Mouse (Mus musculus): Measurements from ENCODE around the gene Tmem94. TPM values are rescaled to one million over a fixed set of nuclear protein-coding genes. Genes with fewer than 3 reads are reported as not detected.

The Tmem94 gene
- total and polyA plus RNA-seq, 3 experiments = 23.2 to 64.4 (median 38.9) TPM

DNA sequence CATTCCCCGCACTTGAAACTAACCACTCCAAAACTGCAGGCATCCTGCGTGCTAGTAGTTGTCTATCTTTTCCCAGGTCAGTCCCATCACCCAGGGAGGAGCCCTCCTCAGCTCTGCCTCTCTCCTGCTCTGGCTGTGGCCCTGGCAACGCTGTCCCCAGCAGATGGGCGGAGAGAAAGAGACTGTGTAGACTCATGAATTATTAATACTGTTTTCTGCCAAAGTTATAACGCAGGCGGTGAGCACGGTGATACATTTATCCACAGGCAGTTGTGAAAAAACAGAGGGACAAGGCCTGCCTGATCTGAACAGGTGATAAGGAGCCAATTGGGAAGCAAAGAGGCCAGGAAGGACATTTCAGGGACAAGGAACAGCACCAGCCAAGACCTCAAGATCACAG lies 12.6 kb upstream of the Tmem94 start:
- H3K4me1 ChIP-seq (ENCODE audit: control insufficient read depth in 1 of 2, insufficient read depth in 2 of 2, low read length in 2 of 2) = peaks cover 2 to 7% of the 10 kb centered on the region in 2 experiments; a peak in 3 of 4 replicates
- no peaks in the 10 kb centered on the region for H3K9me3 ChIP-seq (replicated peaks; ENCODE audit: insufficient read depth, low read length)
- H3K79me2 ChIP-seq (ENCODE audit: control insufficient read depth, insufficient read depth, low read length, poor library complexity) = no peaks in the 10 kb centered on the region
- H3K27me3 ChIP-seq (ENCODE audit: control insufficient read depth in 1 of 2, insufficient read depth in 2 of 2, low read length in 2 of 2) = no peaks in the 10 kb centered on the region; a peak in 1 of 4 replicates
- no peak overlapping the region for H3K4me3 ChIP-seq (ENCODE audit: control insufficient read depth in 1 of 2, insufficient read depth in 1 of 2, low read depth in 2 of 2, low read length in 2 of 2)
- DNase-seq (ENCODE audit: low read depth, low spot score) = no peak
- H3K27ac ChIP-seq (ENCODE audit: control insufficient read depth, low read depth, low read length) = no peak overlapping the region
- no peaks in the 10 kb centered on the region for H3K36me3 ChIP-seq (ENCODE audit: control insufficient read depth in 1 of 2, insufficient read depth in 2 of 2, low read length in 2 of 2)
- TF ChIP-seq CTCF (IDR thresholded peaks at IDR 0.05 in 2 of 3, conservative IDR thresholded peaks at IDR 0.05 in 1 of 3; ENCODE audit: control insufficient read depth in 1 of 3, insufficient read depth in 1 of 3, low read depth in 2 of 3, low read length in 3 of 3, poor library complexity in 1 of 3, severe bottlenecking in 1 of 3) (no peak), BHLHE40 (IDR thresholded peaks at IDR 0.05; ENCODE audit: borderline replicate concordance, low read depth, low read length) (no peak), ZMIZ1 (IDR thresholded peaks at IDR 0.05; ENCODE audit: low read depth, low read length) (no peak), EP300 (IDR thresholded peaks at IDR 0.05; ENCODE audit: low read depth in 1 of 2, low read length in 2 of 2) (no peak), KAT2A (conservative IDR thresholded peaks at IDR 0.05; ENCODE audit: low read depth, low read length) (no peak), ZKSCAN1 (IDR thresholded peaks at IDR 0.05; ENCODE audit: low read depth, low read length) (no peak), TAL1 (IDR thresholded peaks at IDR 0.05; ENCODE audit: low read length) (no peak), NELFE (IDR thresholded peaks at IDR 0.05; ENCODE audit: low read depth, low read length) (no peak), MAX (IDR thresholded peaks at IDR 0.05; ENCODE audit: low read length) (no peak), USF1 (IDR thresholded peaks at IDR 0.05; ENCODE audit: low read depth, low read length) (no peak), MAFK (IDR thresholded peaks at IDR 0.05; ENCODE audit: borderline replicate concordance, low read depth, low read length) (no peak), GATA1 (IDR thresholded peaks at IDR 0.05; ENCODE audit: low read depth, low read length) (no peak), TBP (IDR thresholded peaks at IDR 0.05; ENCODE audit: low read depth, low read length) (no peak), JUND (IDR thresholded peaks at IDR 0.05; ENCODE audit: low read depth, low read length) (no peak), TCF12 (IDR thresholded peaks at IDR 0.05; ENCODE audit: low read depth, low read length) (no peak), MYB (IDR thresholded peaks at IDR 0.05; ENCODE audit: low read depth, low read length) (no peak), MAZ (IDR thresholded peaks at IDR 0.05; ENCODE audit: low read depth, low read length) (no peak), POLR2AphosphoS5 (IDR thresholded peaks at IDR 0.05; ENCODE audit: borderline replicate concordance, low read depth, low read length) (no peak)
- no peak overlapping the region for H3K9ac ChIP-seq (ENCODE audit: control insufficient read depth, low read depth, low read length, poor library complexity, severe bottlenecking)

DNA sequence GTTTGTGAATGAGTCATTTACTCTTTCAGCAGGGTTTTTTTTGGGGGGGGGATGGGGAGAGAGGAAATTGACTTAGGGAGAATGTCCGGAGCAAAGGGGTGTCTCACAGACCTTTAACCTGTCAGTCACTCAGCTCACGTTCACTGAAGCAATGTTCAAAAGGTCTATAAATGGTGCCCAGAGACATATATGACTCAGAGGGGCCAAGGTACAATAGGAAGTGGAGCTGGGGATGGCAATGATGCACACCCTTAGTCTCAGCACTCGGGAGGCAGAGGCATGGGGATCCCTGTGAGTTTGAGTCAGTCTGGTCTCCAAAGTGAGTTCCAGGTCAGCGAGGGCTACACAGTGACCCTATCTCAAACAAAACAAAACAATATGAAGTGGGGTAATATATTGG lies 11.7 kb upstream of the Tmem94 start:
- Histone ChIP-seq H3K27me3 (ENCODE audit: control insufficient read depth in 1 of 2, insufficient read depth in 2 of 2, low read length in 2 of 2) (no peaks in the 10 kb centered on the region; a peak in 1 of 4 replicates), H3K27ac (ENCODE audit: control insufficient read depth, low read depth, low read length) (no peak overlapping the region), H3K9me3 (replicated peaks; ENCODE audit: insufficient read depth, low read length) (no peaks in the 10 kb centered on the region), H3K4me3 (ENCODE audit: control insufficient read depth in 1 of 2, insufficient read depth in 1 of 2, low read depth in 2 of 2, low read length in 2 of 2) (no peak overlapping the region), H3K9ac (ENCODE audit: control insufficient read depth, low read depth, low read length, poor library complexity, severe bottlenecking) (no peak overlapping the region), H3K4me1 (ENCODE audit: control insufficient read depth in 1 of 2, insufficient read depth in 2 of 2, low read length in 2 of 2) (peaks cover 0 to 3% of the 10 kb centered on the region in 2 experiments; a peak in 1 of 4 replicates), H3K36me3 (ENCODE audit: control insufficient read depth in 1 of 2, insufficient read depth in 2 of 2, low read length in 2 of 2) (no peaks in the 10 kb centered on the region), H3K79me2 (ENCODE audit: control insufficient read depth, insufficient read depth, low read length, poor library complexity) (no peaks in the 10 kb centered on the region)
- no peak for TF ChIP-seq NRF1 (IDR thresholded peaks at IDR 0.05; ENCODE audit: insufficient read depth, low read depth, low read length, poor library complexity, severe bottlenecking)
- TF ChIP-seq ELF1 (IDR thresholded peaks at IDR 0.05; ENCODE audit: low read depth, low read length) = no peak
- DNase-seq (ENCODE audit: low read depth, low spot score) = no peak
